Mouse (Mus musculus): ENCODE measurements around the gene Arpin.

Gene Arpin

DNA sequence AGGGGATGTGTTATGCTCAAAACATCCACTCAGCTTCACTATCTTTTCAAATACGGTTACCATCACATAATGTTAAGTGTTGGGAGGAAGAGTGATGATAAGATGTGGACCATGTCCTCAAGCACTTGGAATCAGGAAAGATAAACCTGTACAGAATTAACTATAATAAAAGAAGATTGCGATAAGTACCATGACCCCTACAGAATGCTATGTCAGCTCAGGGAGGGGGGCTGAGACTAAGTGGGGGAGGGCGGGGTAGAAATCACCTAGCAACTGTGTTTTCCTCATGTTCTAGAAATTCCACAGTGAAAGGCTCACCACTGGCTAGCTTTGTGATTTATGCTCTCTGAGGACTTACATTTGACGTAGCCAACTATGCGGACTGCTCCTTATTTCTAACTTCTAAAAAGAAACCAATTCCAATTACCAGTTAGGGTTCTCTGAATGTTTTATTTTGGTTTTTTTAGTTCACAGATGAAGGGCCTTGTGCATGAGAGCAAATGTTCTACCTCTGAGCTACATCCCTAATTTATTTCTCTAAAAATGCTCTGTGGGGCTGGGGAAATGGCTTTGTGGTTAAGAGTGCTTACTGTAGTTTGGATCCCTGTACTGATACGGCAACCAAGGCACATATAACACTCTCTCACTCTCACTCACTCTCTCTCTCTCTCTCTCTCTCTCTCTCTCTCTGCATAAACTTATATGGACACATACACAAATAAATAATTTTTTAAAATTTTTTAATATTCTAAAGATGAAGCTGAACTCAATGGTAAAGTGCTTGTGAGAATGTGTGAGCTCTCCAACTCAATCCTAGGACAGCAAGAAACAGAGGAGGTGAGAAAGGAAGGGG lies 42.4 kb downstream of the Arpin start:
- DNase-seq (ENCODE audit: low spot score) = no peak

- DNase-seq (ENCODE audit: low spot score) = no peak
Observed at GRCm38 (mm10) chr7:79890436-79891221, 44.5 kb downstream of the Arpin start.

DNA sequence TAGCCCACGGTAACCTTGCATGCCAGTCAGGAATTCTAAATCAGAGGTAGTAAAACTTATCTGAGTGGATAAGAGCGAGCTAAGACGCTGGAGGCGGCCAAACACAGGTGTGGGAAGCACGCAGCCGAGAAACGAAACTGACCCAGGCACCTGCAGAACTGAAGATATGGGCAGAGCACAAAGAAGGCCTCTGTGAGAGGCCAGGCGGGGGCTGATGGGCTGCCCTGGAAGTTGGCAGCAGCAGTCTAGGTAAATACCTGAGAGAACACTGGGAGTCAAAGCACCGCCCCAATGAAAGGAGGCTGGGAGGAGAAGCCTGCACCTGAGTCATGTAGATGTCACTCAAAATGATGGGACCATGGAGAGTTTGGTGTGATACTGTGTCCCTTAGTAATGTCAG lies 46.6 kb downstream of the Arpin start:
- no peak for DNase-seq (ENCODE audit: low spot score)

GRCm38 (mm10) chr7:79883613-79884334 lies 51.4 kb downstream of the Arpin start:
- DNase-seq (ENCODE audit: low spot score) = no peak

DNA sequence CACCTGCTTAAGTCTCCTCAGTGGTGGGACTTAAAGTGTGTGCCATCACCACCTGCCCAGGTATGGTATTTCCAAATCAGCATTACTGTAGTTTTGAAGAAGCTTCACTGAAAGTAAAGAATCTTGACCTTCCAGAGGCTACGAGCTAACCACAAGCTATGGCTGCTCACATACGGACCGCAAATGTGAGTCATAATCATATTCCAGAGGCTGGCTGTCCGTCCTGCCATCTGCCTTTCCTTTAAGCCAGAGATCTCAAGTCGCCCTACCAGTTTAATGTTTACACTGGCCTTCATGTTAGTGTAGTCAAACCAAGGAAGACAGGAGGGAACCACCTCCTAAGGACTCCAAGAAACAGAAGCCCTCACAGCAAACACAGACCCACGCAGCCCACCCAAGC lies 53.3 kb downstream of the Arpin start:
- DNase-seq (ENCODE audit: low spot score) = no peak

GRCm38 (mm10) chr7:79880998-79881397 lies 54.2 kb downstream of the Arpin start:
- no peak for DNase-seq (ENCODE audit: low spot score)

DNA sequence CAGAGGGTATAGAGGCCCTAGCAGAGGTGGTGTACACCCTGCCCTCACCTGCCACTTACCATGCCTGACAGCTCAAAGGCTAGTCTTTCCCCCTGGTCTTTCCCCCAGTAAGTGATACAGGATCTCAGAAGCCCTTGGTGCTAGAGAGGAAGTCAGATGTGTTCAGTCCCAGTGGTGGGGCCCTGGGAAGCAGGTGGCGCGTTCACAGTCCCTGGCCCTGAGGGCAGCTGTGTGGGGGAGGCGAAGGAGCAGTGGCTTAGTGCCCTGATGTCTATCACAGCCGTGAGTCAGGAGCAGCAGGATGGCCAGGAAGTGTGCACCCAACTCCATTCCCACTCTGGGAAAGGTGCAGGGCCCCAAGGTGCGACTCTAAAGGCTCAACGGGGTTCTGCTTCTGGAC lies 55.1 kb downstream of the Arpin start:
- DNase-seq (ENCODE audit: low spot score) = no peak

DNA sequence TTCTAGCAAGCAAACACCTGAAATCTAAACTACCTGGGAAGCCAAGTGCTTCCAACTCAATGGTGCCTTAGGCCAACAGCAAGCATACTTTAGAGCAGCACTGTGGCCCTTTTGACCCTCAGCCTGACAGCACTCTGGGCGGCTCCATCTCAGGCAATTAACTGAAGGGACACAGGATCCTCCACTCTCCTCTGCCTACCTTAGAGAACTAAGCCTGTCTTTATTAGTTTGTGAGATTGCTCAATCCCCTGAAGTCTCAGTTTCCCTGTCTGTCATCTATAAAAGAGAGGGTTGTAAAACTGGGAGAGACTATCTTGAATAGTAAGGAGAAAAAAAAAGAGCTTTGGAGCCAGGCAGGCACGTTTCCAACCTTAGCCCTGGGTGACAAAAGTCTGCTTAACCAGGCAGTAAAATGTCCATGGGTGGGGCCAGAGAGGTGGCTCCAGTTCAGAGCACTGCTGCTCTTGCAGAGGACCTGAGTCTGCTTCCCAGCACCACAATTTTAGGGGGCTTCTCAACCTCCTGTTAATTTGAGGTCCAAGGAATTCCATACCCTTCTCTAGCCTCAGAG lies 56.6 kb downstream of the Arpin start:
- DNase-seq (ENCODE audit: low spot score) = no peak
